ENCODE assay signal across 23 mouse cellular contexts in the genomic region with DNA sequence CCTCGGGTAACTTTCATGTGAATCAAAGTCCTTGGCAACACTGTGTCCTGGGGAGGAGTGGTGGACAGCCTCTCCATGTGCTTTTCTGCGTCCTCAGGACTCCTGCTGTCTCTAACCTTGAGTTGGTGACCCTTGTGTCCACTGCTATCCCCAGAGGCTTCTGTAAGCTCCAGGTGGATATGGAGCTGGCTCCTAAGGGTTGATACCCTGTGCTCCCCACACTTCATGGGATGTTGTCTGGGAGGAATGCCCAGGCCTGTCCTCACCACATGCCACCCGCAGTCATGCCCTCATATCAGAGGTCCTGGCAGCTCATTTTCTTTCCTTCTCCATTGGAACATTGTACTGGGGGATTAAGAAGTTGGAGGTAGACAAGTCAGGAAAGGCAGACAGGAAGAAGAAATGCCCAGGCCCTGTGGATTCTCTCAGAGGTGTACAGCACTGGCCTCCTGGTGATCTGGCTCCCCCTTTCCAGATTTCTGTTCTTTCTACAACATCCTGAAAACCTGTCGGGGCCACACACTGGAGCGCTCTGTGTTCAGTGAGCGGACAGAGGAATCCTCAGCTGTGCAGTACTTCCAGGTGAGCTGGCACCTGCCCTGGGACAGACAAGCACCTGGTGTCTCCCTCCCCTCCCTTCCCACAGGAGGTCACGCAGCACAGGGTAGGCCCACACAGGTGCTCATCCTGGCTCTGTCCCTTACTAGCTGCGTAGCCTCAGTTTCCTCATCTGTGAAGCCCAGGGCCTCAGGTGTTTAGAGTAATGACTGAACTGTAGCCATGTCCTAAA. TPM values are rescaled to one million over a fixed set of nuclear protein-coding genes. Genes with fewer than 3 reads are reported as not detected.
A peak's percentile ranks its signal among the peaks of the same experiment; 100 is the strongest.
DNase-seq lines count a peak whose midpoint lies in the region; ATAC-seq and TF ChIP-seq lines count a peak whose summit lies in the region.
"Had no signal": no experiment of that assay in that cellular context is flagged by ENCODE, and none has a peak within 500 bp of the region (broad histone marks: within the 10 kb centered on the region; RNA-seq: fewer than 3 reads in every experiment).

No protein-coding gene starts in this region.

- TF ChIP-seq EP300 in MEL (IDR thresholded peaks at IDR 0.05; ENCODE audit: low read depth in 1 of 2, low read length in 2 of 2), result no peak

- WGBS in heart, embryonic 11.5 days (ENCODE audit: insufficient replicate concordance), result 88% methylated on average over 8 of the region's 8 CpGs
- WGBS in intestine, postnatal 0 days, result 92% methylated on average over 8 of the region's 8 CpGs
- 93% methylated on average over 8 of the region's 8 CpGs for WGBS in intestine, embryonic 16.5 days

- H3K27ac ChIP-seq in heart, embryonic 11.5 days (ENCODE audit: low read depth, low read length), result no peak overlapping the region
- peak overlapping the region; percentile 23; the same call in 1 of the 2 replicates for H3K27ac ChIP-seq in intestine, postnatal 0 days (ENCODE audit: low read depth, low read length)
- no peak overlapping the region for H3K27ac ChIP-seq in intestine, embryonic 16.5 days (ENCODE audit: low read length)
- H3K27ac ChIP-seq in MEL (ENCODE audit: control insufficient read depth, low read depth, low read length), result no peak overlapping the region
- H3K27ac ChIP-seq: embryonic facial prominence, embryonic 12.5 days; forebrain, embryonic 12.5 days; heart, embryonic 15.5 days; hindbrain, embryonic 10.5 days; intestine, embryonic 15.5 days; kidney, postnatal 0 days had no signal

- no peak overlapping the region for H3K4me3 ChIP-seq in heart, embryonic 11.5 days (ENCODE audit: low read depth, low read length)
- no peak overlapping the region for H3K4me3 ChIP-seq in intestine, postnatal 0 days (ENCODE audit: low read depth, low read length)
- no peak overlapping the region for H3K4me3 ChIP-seq in intestine, embryonic 16.5 days (ENCODE audit: low read length)
- H3K4me3 ChIP-seq in MEL (ENCODE audit: control insufficient read depth in 1 of 2, insufficient read depth in 1 of 2, low read depth in 2 of 2, low read length in 2 of 2), result no peak overlapping the region
- H3K4me3 ChIP-seq: embryonic facial prominence, embryonic 12.5 days; forebrain, embryonic 12.5 days; heart, embryonic 15.5 days; hindbrain, embryonic 10.5 days; intestine, embryonic 15.5 days had no signal

- no peaks in the 10 kb centered on the region for H3K27me3 ChIP-seq in heart, embryonic 11.5 days (ENCODE audit: control insufficient read depth, insufficient read depth, low read length)
- H3K27me3 ChIP-seq in intestine, postnatal 0 days (replicated peaks; ENCODE audit: control insufficient read depth, insufficient read depth, low read length), result no peaks in the 10 kb centered on the region
- H3K27me3 ChIP-seq in intestine, embryonic 16.5 days (replicated peaks; ENCODE audit: control insufficient read depth, insufficient read depth, low read length), result no peaks in the 10 kb centered on the region
- no peaks in the 10 kb centered on the region for H3K27me3 ChIP-seq in MEL (ENCODE audit: control insufficient read depth in 1 of 2, insufficient read depth in 2 of 2, low read length in 2 of 2)
- H3K27me3 ChIP-seq: CH12.LX; embryonic facial prominence, embryonic 12.5 days; forebrain, embryonic 12.5 days; heart, embryonic 15.5 days; intestine, embryonic 15.5 days had no signal

- DNase-seq in heart, adult 11 months, result peak; percentile 95
- DNase-seq in heart, postnatal 10 days, result peak; percentile 47 to 58
- DNase-seq in heart, postnatal 36 days, result no peak
- DNase-seq in MEL (ENCODE audit: low read depth, low spot score), result no peak
- DNase-seq: adrenal gland, postnatal 10 days; cerebellum, adult 11 months; cerebellum, adult 8-10 months; cerebellum, postnatal 14 days; embryo, embryonic 11 days; gastrocnemius, postnatal 25 days; kidney, adult 8-10 months had no signal

- peaks cover 51% of the 10 kb centered on the region for H3K36me3 ChIP-seq in heart, embryonic 11.5 days (ENCODE audit: control insufficient read depth, insufficient read depth, low read length)
- peaks cover 82% of the 10 kb centered on the region for H3K36me3 ChIP-seq in intestine, postnatal 0 days (ENCODE audit: control insufficient read depth, insufficient read depth)
- peaks cover 16% of the 10 kb centered on the region; the same call in 1 of the 2 replicates for H3K36me3 ChIP-seq in intestine, embryonic 16.5 days (ENCODE audit: control insufficient read depth, insufficient read depth, low read length)
- H3K36me3 ChIP-seq in MEL (ENCODE audit: control insufficient read depth in 1 of 2, insufficient read depth in 2 of 2, low read length in 2 of 2), result peaks cover 0 to 80% of the 10 kb centered on the region in 2 experiments; a peak in 2 of 4 replicates

- H3K4me1 ChIP-seq in heart, embryonic 11.5 days (ENCODE audit: control insufficient read depth, insufficient read depth, low read length), result no peaks in the 10 kb centered on the region
- no peaks in the 10 kb centered on the region for H3K4me1 ChIP-seq in intestine, postnatal 0 days (replicated peaks; ENCODE audit: control insufficient read depth, insufficient read depth, low read length)
- no peaks in the 10 kb centered on the region for H3K4me1 ChIP-seq in intestine, embryonic 16.5 days (ENCODE audit: control insufficient read depth, insufficient read depth, low read length)
- no peaks in the 10 kb centered on the region for H3K4me1 ChIP-seq in MEL (ENCODE audit: control insufficient read depth in 1 of 2, insufficient read depth in 2 of 2, low read length in 2 of 2)
- H3K4me1 ChIP-seq: embryonic facial prominence, embryonic 12.5 days; heart, embryonic 15.5 days; hindbrain, embryonic 10.5 days; intestine, embryonic 15.5 days had no signal

- no peak for TF ChIP-seq POLR2A in MEL (IDR thresholded peaks at IDR 0.05; ENCODE audit: control insufficient read depth in 1 of 2, insufficient read depth in 1 of 2, low read depth in 1 of 2, low read length in 2 of 2, poor library complexity in 1 of 2)

- no peaks in the 10 kb centered on the region for H3K9me3 ChIP-seq in heart, embryonic 11.5 days (replicated peaks; ENCODE audit: control insufficient read depth, low read length)
- no peaks in the 10 kb centered on the region for H3K9me3 ChIP-seq in intestine, postnatal 0 days (ENCODE audit: control insufficient read depth)
- no peaks in the 10 kb centered on the region for H3K9me3 ChIP-seq in intestine, embryonic 16.5 days (ENCODE audit: control insufficient read depth, low read length)
- no peaks in the 10 kb centered on the region for H3K9me3 ChIP-seq in MEL (replicated peaks; ENCODE audit: insufficient read depth, low read length)
- H3K9me3 ChIP-seq: embryonic facial prominence, embryonic 12.5 days; forebrain, embryonic 12.5 days; G1E; heart, embryonic 15.5 days; hindbrain, embryonic 10.5 days; intestine, embryonic 15.5 days had no signal

- no peak for ATAC-seq in heart, embryonic 11.5 days (replicated peaks; ENCODE audit: insufficient number of reproducible peaks, low FRiP score, low TSS enrichment)
- ATAC-seq in intestine, postnatal 0 days, result no peak
- ATAC-seq in intestine, embryonic 16.5 days, result no peak; the same call in 1 of the 2 replicates
- ATAC-seq: forebrain, embryonic 16.5 days; intestine, embryonic 15.5 days had no signal

- TF ChIP-seq CTCF in intestine, postnatal 0 days (IDR thresholded peaks at IDR 0.05; ENCODE audit: low read depth), result no peak
- no peak for TF ChIP-seq CTCF in MEL (IDR thresholded peaks at IDR 0.05 in 2 of 3, conservative IDR thresholded peaks at IDR 0.05 in 1 of 3; ENCODE audit: control insufficient read depth in 1 of 3, insufficient read depth in 1 of 3, low read depth in 2 of 3, low read length in 3 of 3, poor library complexity in 1 of 3, severe bottlenecking in 1 of 3)

- no peak overlapping the region for H3K4me2 ChIP-seq in heart, embryonic 11.5 days
- no peak overlapping the region for H3K4me2 ChIP-seq in intestine, postnatal 0 days (replicated peaks; ENCODE audit: low read depth)
- H3K4me2 ChIP-seq in intestine, embryonic 16.5 days (ENCODE audit: low read depth, low read length), result no peak overlapping the region
- H3K4me2 ChIP-seq: embryonic facial prominence, embryonic 12.5 days; forebrain, embryonic 12.5 days; heart, embryonic 15.5 days; intestine, embryonic 15.5 days had no signal

- H3K79me2 ChIP-seq in MEL (ENCODE audit: control insufficient read depth, insufficient read depth, low read length, poor library complexity), result no peaks in the 10 kb centered on the region; the same call in 1 of the 2 replicates

- H3K9ac ChIP-seq in heart, embryonic 11.5 days (ENCODE audit: low read depth, low read length), result no peak overlapping the region
- no peak overlapping the region for H3K9ac ChIP-seq in intestine, postnatal 0 days (ENCODE audit: low read depth, low read length)
- no peak overlapping the region for H3K9ac ChIP-seq in intestine, embryonic 16.5 days (ENCODE audit: low read depth, low read length)
- no peak overlapping the region for H3K9ac ChIP-seq in MEL (ENCODE audit: control insufficient read depth, low read depth, low read length, poor library complexity, severe bottlenecking)
- H3K9ac ChIP-seq: embryonic facial prominence, embryonic 12.5 days; forebrain, embryonic 12.5 days; heart, embryonic 15.5 days; intestine, embryonic 15.5 days had no signal

- no peak for TF ChIP-seq RAD21 in MEL (IDR thresholded peaks at IDR 0.05; ENCODE audit: low read depth, low read length)

- intact Hi-C loops in heart, postnatal 10 days (cut with DNase I), result no loop called here
- intact Hi-C loops in heart, postnatal 36 days (cut with DNase I), result no loop called here

RNA-seq across cellular contexts. Expression of a gene that starts 18.3 kb away (rescaled TPM):
- 29.5 and 34.0 TPM in 2 replicates for polyA plus RNA-seq in heart, embryonic 11.5 days (2014; fragmentation: Nextera tagmentation; extraction: Ambion mirVana)
- total RNA-seq in heart, postnatal 10 days (2021), result 10 to 100 TPM; 45.7 to 45.8 TPM
- 10 to 100 TPM; 59.8 TPM for total RNA-seq in heart, postnatal 36 days (2021)
- polyA plus RNA-seq in intestine, postnatal 0 days (2015; fragmentation: Nextera tagmentation; extraction: Ambion mirVana), result 15.1 and 15.9 TPM in 2 replicates
- polyA plus RNA-seq in intestine, embryonic 16.5 days (2015; fragmentation: Nextera tagmentation; extraction: Ambion mirVana), result 22.0 and 23.5 TPM in 2 replicates
- 74.1 and 87.9 TPM in 2 replicates for total RNA-seq in MEL (2012; rRNA removed)
- polyA plus RNA-seq in MEL (2012; ENCODE audit: insufficient read depth in 1 of 2, insufficient read length in 2 of 2, low read depth in 1 of 2, low replicate concordance in 2 of 2, missing spikeins in 1 of 2), result 100 to 1,000 TPM in 1 of 2 experiments, 10 to 100 TPM in 1; 45.8 to 163 TPM

RNA-seq across cellular contexts. Expression of a gene that starts 18.4 kb away (rescaled TPM):
- polyA plus RNA-seq in heart, embryonic 11.5 days (2014; fragmentation: Nextera tagmentation; extraction: Ambion mirVana), result 10.9 and 11.8 TPM in 2 replicates
- 1 to 10 TPM; 6.8 to 7.9 TPM for total RNA-seq in heart, postnatal 10 days (2021)
- total RNA-seq in heart, postnatal 36 days (2021), result 1 to 10 TPM; 7.3 to 8.0 TPM
- polyA plus RNA-seq in intestine, postnatal 0 days (2015; fragmentation: Nextera tagmentation; extraction: Ambion mirVana), result 19.2 and 20.1 TPM in 2 replicates
- 34.0 and 34.7 TPM in 2 replicates for polyA plus RNA-seq in intestine, embryonic 16.5 days (2015; fragmentation: Nextera tagmentation; extraction: Ambion mirVana)
- 22.8 and 24.0 TPM in 2 replicates for total RNA-seq in MEL (2012; rRNA removed)
- polyA plus RNA-seq in MEL (2012; ENCODE audit: insufficient read depth in 1 of 2, insufficient read length in 2 of 2, low read depth in 1 of 2, low replicate concordance in 2 of 2, missing spikeins in 1 of 2), result 10 to 100 TPM in 1 of 2 experiments, not detected in 1; 84.9 TPM

RNA-seq across cellular contexts. Expression of a gene that starts 27.5 kb away (rescaled TPM):
- 44.0 and 47.2 TPM in 2 replicates for polyA plus RNA-seq in heart, embryonic 11.5 days (2014; fragmentation: Nextera tagmentation; extraction: Ambion mirVana)
- 10 to 100 TPM; 65.9 to 66.1 TPM for total RNA-seq in heart, postnatal 10 days (2021)
- total RNA-seq in heart, postnatal 36 days (2021), result 10 to 100 TPM; 56.9 to 65.4 TPM
- 10.0 and 11.9 TPM in 2 replicates for polyA plus RNA-seq in intestine, postnatal 0 days (2015; fragmentation: Nextera tagmentation; extraction: Ambion mirVana)
- polyA plus RNA-seq in intestine, embryonic 16.5 days (2015; fragmentation: Nextera tagmentation; extraction: Ambion mirVana), result 14.3 and 15.1 TPM in 2 replicates
- 121 and 131 TPM in 2 replicates for total RNA-seq in MEL (2012; rRNA removed)
- polyA plus RNA-seq in MEL (2012; ENCODE audit: insufficient read depth in 1 of 2, insufficient read length in 2 of 2, low read depth in 1 of 2, low replicate concordance in 2 of 2, missing spikeins in 1 of 2), result 100 to 1,000 TPM; 121 to 423 TPM

RNA-seq across cellular contexts. Expression of a gene that starts 41.8 kb away (rescaled TPM):
- polyA plus RNA-seq in heart, embryonic 11.5 days (2014; fragmentation: Nextera tagmentation; extraction: Ambion mirVana), result 77.4 and 78.7 TPM in 2 replicates
- 10 to 100 TPM; 55.6 to 59.8 TPM for total RNA-seq in heart, postnatal 10 days (2021)
- total RNA-seq in heart, postnatal 36 days (2021), result 10 to 100 TPM; 48.6 to 51.4 TPM
- 22.1 and 24.4 TPM in 2 replicates for polyA plus RNA-seq in intestine, postnatal 0 days (2015; fragmentation: Nextera tagmentation; extraction: Ambion mirVana)
- 59.5 and 61.2 TPM in 2 replicates for polyA plus RNA-seq in intestine, embryonic 16.5 days (2015; fragmentation: Nextera tagmentation; extraction: Ambion mirVana)
- 249 and 263 TPM in 2 replicates for total RNA-seq in MEL (2012; rRNA removed)
- polyA plus RNA-seq in MEL (2012; ENCODE audit: insufficient read depth in 1 of 2, insufficient read length in 2 of 2, low read depth in 1 of 2, low replicate concordance in 2 of 2, missing spikeins in 1 of 2), result 100 to 1,000 TPM in 1 of 2 experiments, 10 to 100 TPM in 1; 71.4 to 381 TPM

RNA-seq across cellular contexts. Expression of a gene that starts 48.2 kb away (rescaled TPM):
- polyA plus RNA-seq in heart, embryonic 11.5 days (2014; fragmentation: Nextera tagmentation; extraction: Ambion mirVana), result 1.5 and 1.7 TPM in 2 replicates
- total RNA-seq in heart, postnatal 10 days (2021), result 1 to 10 TPM; 1.1 to 1.5 TPM
- total RNA-seq in heart, postnatal 36 days (2021), result 1 to 10 TPM; 1.8 to 2.0 TPM
- polyA plus RNA-seq in intestine, postnatal 0 days (2015; fragmentation: Nextera tagmentation; extraction: Ambion mirVana), result 0.43 and 1.1 TPM in 2 replicates
- 2.1 and 3.2 TPM in 2 replicates for polyA plus RNA-seq in intestine, embryonic 16.5 days (2015; fragmentation: Nextera tagmentation; extraction: Ambion mirVana)
- 37.2 and 55.2 TPM in 2 replicates for total RNA-seq in MEL (2012; rRNA removed)
- polyA plus RNA-seq in MEL (2012; ENCODE audit: insufficient read depth in 1 of 2, insufficient read length in 2 of 2, low read depth in 1 of 2, low replicate concordance in 2 of 2, missing spikeins in 1 of 2), result 10 to 100 TPM in 1 of 2 experiments, not detected in 1; 58.7 TPM

Comparison
In these comparisons a context has a peak if more than half of its experiments do, and no peak if none do; other contexts are left out.
1. DNase-seq: peak in heart, adult 11 months (single experiment) and heart, postnatal 10 days (2 of 2); none in heart, postnatal 36 days (0 of 2) and MEL (single experiment).